Mouse (Mus musculus): ENCODE data around the gene Plcz1.

Plcz1 gene

DNA sequence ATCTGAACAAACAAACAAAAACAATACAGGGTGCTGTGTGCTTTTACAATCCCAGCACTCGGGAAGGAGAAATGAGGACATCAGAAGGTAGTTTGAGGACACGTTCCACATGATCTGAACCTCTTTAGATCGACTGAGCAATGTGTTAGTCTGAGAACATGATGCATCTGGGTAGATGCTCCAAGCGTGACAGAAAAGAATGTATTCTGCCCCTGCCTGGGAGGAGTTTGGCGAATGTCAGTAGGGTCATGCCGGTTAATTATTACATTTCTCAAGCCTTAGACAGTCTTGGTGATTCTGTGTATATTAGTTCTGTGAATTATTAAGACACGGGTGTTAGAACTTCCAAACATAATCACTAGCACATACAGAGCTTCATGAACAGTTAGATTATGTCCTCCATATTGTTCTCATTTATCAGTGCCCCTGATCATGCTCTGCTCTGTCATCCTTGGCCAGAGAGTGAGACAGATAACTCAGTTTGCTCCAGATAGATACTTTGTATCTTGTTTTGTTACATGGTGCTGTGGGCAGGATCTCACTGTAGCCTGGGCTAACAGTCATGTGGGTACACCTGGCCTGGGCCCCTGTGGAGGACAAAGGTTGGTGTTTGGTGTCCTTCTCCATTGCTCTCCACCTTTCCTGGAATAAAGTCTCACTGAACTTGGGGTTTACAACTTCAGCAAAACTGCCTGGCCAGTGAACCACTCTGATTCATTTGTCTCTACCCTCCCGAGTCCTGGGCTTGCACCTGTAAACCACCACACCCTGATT, 94.0 kb downstream of the Plcz1 start:
- in situ Hi-C loops (cut with MboI, MseI) = no loop called here
